Mouse (Mus musculus): ENCODE measurements around the gene Vmn2r90.

GRCm38 (mm10) chr17:17654997-17655828 is 48.3 kb upstream of the Vmn2r90 start:
- TF ChIP-seq CTCF (IDR thresholded peaks at IDR 0.05; ENCODE audit: low read depth, low read length) (no peak), GATA1 (IDR thresholded peaks at IDR 0.05; ENCODE audit: borderline replicate concordance, low read length) (no peak), GATA2 (IDR thresholded peaks at IDR 0.05; ENCODE audit: borderline replicate concordance, low read depth, low read length) (no peak)
